Mouse (Mus musculus) heart, embryonic 12.5 days (tissue): Measurements from ENCODE around the gene Tnfsf12. TPM values are rescaled to one million over a fixed set of nuclear protein-coding genes. Genes with fewer than 3 reads are reported as not detected.
"Not testable (repeated sequence)": the region's sequence is repeated elsewhere in the genome, so short reads cannot be mapped to it uniquely, and the experiment has no call there.

ENCODE experiments used
- ATAC-seq: fragments of 200-750 bp; cut with Nextera tagmentation; 2 replicates; pipeline ENCODE4 v1.8.0; 2017; ENCODE audit warnings: moderate TSS enrichment, moderate library complexity; ENCODE audit not compliant: insufficient number of reproducible peaks, low FRiP score
- H3K27ac ChIP-seq: fragments of 300-500 bp; sonication (generic); 2 replicates; pipeline ENCODE4 v1.5.1; 2016; ENCODE audit warnings: mild to moderate bottlenecking, moderate library complexity; ENCODE audit not compliant: poor library complexity, severe bottlenecking
- H3K27me3 ChIP-seq: fragments of 300-500 bp; sonication (generic); replicated peaks from 2 replicates; pipeline ENCODE4 v1.6.1; 2016; ENCODE audit warnings: mild to moderate bottlenecking, moderate library complexity
- H3K36me3 ChIP-seq: fragments of 300-500 bp; sonication (generic); 2 replicates; pipeline ENCODE4 v1.6.1; 2016; ENCODE audit warnings: mild to moderate bottlenecking, moderate library complexity
- H3K4me1 ChIP-seq: fragments of 300-500 bp; sonication (generic); replicated peaks from 2 replicates; pipeline ENCODE4 v1.6.1; 2016; ENCODE audit warnings: mild to moderate bottlenecking
- H3K4me2 ChIP-seq: fragments of 300-500 bp; sonication (generic); 2 replicates; pipeline ENCODE4 v1.6.1; 2016; ENCODE audit warnings: mild to moderate bottlenecking, moderate library complexity
- H3K4me3 ChIP-seq: fragments of 300-500 bp; sonication (generic); 2 replicates; pipeline ENCODE4 v1.5.1; 2016; ENCODE audit warnings: mild to moderate bottlenecking
- H3K9ac ChIP-seq: fragments of 300-500 bp; sonication (generic); 2 replicates; pipeline ENCODE4 v1.6.1; 2016; ENCODE audit warnings: mild to moderate bottlenecking, moderate library complexity
- H3K9me3 ChIP-seq: fragments of 300-500 bp; sonication (generic); replicated peaks from 2 replicates; pipeline ENCODE4 v1.6.1; 2016; ENCODE audit warnings: mild to moderate bottlenecking, moderate library complexity
- WGBS: fragments of 180-500 bp; shearing (Covaris S2); methylation state at CpG from one replicate; pipeline ENCODE4 v1.1.7; 2016; 5-methylcytosine and 5-hydroxymethylcytosine counted together
- polyA plus RNA-seq: library from polyadenylated mRNA; unstranded; fragments of >200 nt; fragmentation: Nextera tagmentation; extraction: Ambion mirVana; gene quantifications from 2 replicates; pipeline ENCODE4 v1.2.1, GENCODE M21; 2016

Tnfsf12 gene
- 5.6 and 6.9 TPM in 2 replicates for polyA plus RNA-seq

DNA sequence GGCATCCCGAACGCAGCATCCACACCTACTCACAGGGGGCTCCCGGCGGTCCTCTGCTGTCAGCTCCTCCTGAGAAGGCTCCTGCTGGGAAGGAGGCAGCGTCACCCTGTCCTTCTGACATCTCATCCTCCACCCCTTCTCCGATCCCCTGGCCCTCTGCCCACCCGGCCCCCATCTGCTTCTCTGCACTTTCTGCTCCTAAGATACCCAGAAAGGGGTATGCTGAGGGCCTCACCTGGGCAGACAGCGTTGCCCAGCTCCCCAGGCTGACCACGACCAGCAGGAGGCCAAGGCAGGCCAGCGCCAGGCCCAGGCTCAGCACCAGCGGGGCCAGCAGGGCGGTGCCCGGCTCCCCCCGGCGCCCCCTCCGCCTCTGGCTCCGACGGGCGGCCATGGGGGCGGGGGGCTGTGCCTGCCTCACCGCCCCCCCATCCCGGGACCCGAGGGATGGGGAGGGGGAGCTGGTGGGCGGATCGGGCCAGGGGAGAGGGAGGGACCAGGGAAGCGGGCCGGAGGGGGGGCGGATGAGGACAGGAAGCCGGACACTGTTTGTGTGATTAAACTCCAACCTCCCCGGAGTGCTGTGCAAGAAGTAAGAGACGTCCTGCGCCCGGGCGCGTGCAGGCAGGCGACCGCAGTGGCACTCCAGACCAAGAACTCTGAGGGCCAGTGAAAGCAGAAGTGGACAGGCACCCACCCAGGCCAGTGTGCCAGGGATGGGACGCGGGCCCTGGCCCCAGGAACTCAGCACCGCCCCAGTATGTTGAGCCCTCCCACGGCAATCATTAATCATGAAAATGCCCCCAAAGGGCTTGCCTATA, at the start of gene Tnfsf12, which contains the start of gene Tnfsfm13:
Gene Tnfsf12, minus strand, starts transcription at position 489 of the 821 bp plus-strand sequence.
Gene Tnfsfm13, minus strand, starts transcription at position 738 of the 821 bp plus-strand sequence.
- 1% methylated on average over 39 of the region's 41 CpGs for WGBS
- Histone ChIP-seq H3K4me3 (peak within 1 kb of the TSS; percentile 58), H3K9me3 (0 out of 2 replicates have a peak, but pooled peaks cover 2% of the 10 kb centered on the region), H3K4me2 (peak within 1 kb of the TSS; percentile 86), H3K9ac (peak within 1 kb of the TSS; percentile 74), H3K36me3 (no peaks in the 10 kb centered on the region), H3K27me3 (no peaks in the 10 kb centered on the region), H3K27ac (peak within 1 kb of the TSS; percentile 33), H3K4me1 (peaks cover 26% of the 10 kb centered on the region)
- peak; percentile 73 for ATAC-seq

DNA sequence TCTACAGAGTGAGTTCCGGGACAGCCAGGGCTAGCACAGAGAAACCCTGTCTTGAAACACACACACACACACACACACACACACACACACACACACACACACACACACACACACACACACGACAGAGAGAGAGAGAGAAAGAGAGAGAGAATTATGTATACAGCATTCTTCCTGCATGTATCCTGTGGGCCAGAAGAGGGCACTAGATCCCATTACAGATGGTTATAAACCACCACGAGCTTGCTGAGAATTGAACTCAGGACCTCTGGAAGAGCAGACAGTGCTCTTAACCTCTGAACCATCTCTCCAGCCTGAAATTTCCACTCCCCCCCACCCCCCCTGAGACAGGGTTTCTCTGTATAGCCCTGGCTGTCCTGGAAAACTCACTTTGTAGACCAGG, 35.8 kb upstream of the Tnfsf12 start:
- H3K9ac ChIP-seq, ATAC-seq, H3K27me3 ChIP-seq, H3K4me1 ChIP-seq, H3K4me3 ChIP-seq, H3K9me3 ChIP-seq, H3K4me2 ChIP-seq, H3K27ac ChIP-seq: not testable (repeated sequence)
- WGBS = 87% methylated on average over 2 of the region's 3 CpGs
- H3K36me3 ChIP-seq = peaks cover 31% of the 10 kb centered on the region

DNA sequence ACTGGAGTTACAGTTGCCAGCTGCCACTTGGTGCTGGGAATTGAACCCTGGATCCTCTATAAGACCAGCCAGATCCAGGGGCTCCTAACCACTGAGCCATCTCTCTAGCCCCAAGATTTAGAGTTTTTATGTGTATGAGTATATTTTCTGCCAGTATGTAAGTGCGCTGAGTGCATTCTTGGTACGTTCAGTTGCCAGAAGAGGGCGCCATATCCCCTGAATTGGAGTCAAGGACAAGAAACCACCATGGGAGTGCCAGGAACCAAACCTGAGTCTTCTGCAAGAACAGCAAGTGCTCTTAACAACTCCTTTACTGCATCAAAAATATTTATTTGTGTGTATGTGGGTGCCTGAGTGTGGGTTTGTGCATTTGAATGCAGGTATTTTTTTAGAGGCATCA, 33.4 kb upstream of the Tnfsf12 start:
- 22% methylated on average over 3 of the region's 3 CpGs for WGBS
- Histone ChIP-seq H3K4me1 (no peaks in the 10 kb centered on the region), H3K27ac (no peak overlapping the region)

DNA sequence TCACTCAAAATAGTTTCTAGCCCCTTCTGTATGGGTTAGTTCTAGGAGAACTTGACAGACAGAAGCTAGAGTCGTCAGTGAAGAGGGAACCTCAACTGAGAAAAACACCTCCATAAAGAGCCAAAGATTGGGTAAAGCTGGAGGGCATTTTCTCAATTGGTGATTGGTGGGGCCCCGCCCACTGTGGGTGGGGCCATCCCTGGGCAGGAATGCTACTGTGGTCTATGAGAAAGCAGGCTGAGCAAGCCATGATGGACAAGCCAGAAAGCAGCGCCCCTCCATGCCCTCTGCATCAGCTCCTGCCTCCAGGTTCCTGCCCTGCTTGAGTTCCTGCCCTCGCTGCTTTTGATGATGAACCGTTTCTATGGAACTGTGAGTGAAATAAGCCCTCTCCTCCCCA, 30.3 kb upstream of the Tnfsf12 start:
- H3K4me1 ChIP-seq = no peaks in the 10 kb centered on the region
- 38% methylated on average over 5 of the region's 5 CpGs for WGBS
- no peaks in the 10 kb centered on the region for H3K36me3 ChIP-seq
- H3K4me2 ChIP-seq = no peak overlapping the region
- no peak for ATAC-seq
- no peak overlapping the region for H3K27ac ChIP-seq
- no peaks in the 10 kb centered on the region for H3K27me3 ChIP-seq
- H3K4me3 ChIP-seq = no peak overlapping the region
- no peaks in the 10 kb centered on the region; the same call in 1 of the 2 replicates for H3K9me3 ChIP-seq
- H3K9ac ChIP-seq = no peak overlapping the region

More for the DNA sequence above, 33.4 kb upstream of the Tnfsf12 start:
- Histone ChIP-seq H3K4me2 (no peak overlapping the region), H3K27me3 (no peaks in the 10 kb centered on the region), H3K9me3 (no peaks in the 10 kb centered on the region; the same call in 1 of the 2 replicates), H3K4me3 (no peak overlapping the region), H3K36me3 (peaks cover 7% of the 10 kb centered on the region), H3K9ac (no peak overlapping the region)
- no peak for ATAC-seq

DNA sequence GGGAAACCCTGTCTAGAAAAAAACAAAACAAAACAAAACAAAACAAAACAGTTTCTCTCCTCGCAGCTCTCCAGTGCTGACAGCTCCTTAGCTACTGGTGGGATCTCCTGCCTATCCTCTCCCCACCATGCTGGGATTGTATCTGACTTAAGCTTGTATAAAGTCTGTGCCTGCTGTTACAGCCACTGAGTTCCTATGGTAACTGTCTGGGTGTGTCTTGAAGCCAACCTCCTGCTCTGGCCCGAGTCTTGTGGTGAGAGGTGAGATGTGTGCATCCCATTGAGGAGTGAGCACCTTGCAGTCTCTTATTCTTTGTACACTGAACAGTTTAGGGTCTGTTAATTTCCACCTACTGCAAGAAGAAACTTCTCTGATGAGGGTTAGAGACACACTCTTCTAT, 27.4 kb upstream of the Tnfsf12 start:
- WGBS = 39% methylated on average over 2 of the region's 2 CpGs
- Histone ChIP-seq H3K9me3 (no peaks in the 10 kb centered on the region), H3K4me1 (no peaks in the 10 kb centered on the region; the same call in 1 of the 2 replicates), H3K27me3 (no peaks in the 10 kb centered on the region), H3K4me3 (no peak overlapping the region), H3K36me3 (no peaks in the 10 kb centered on the region), H3K4me2 (no peak overlapping the region), H3K9ac (no peak overlapping the region), H3K27ac (no peak overlapping the region)
- ATAC-seq = no peak

DNA sequence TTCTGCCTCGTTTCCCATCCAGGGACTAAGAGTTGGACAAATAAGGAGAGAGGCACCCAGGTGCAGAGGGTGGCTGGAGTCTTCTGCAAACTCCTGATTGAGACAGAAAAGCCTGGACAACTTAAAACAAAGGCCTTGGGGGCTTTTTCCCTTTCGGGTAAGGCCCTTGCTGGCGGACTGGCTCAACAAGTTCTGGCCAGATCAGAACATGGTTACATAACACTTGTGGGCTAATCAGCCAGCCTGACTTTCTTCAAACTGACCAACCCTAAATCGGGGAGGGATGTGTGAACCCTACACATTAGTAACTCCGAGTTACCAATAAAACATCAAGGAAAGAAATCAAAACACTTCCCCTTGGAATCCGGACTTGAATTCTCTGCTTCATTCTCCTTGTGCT, 25.2 kb upstream of the Tnfsf12 start:
- Histone ChIP-seq H3K9ac (no peak overlapping the region), H3K4me1 (peaks cover 8% of the 10 kb centered on the region), H3K4me3 (no peak overlapping the region), H3K27me3 (no peaks in the 10 kb centered on the region), H3K4me2 (no peak overlapping the region), H3K9me3 (no peaks in the 10 kb centered on the region), H3K27ac (no peak overlapping the region), H3K36me3 (no peaks in the 10 kb centered on the region)
- WGBS = 83% methylated on average over 6 of the region's 6 CpGs
- no peak for ATAC-seq

DNA sequence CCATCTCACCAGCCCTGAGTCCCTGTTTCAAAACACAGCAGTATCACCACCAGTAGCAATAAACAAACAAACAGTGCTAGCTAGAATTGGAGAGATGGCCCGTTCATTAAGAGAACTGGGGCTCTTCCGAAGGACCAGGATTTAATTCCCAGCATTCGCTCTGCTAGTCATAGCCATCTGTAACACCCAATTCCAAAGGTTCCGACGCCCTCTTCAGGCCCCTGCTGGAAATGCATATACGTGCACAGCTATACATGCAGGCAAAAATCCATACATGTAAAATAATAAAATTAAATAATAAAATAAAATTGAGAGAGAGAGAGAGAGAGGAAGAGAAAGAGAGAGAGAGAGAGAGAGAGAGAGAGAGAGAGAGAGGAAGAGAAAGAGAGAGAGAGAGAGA, 23.8 kb upstream of the Tnfsf12 start:
- 68% methylated on average over 6 of the region's 6 CpGs for WGBS
- Histone ChIP-seq H3K4me3 (no peak overlapping the region), H3K9ac (no peak overlapping the region), H3K9me3 (no peaks in the 10 kb centered on the region; the same call in 1 of the 2 replicates), H3K4me1 (peaks cover 14% of the 10 kb centered on the region), H3K27ac (no peak overlapping the region), H3K27me3 (no peaks in the 10 kb centered on the region), H3K4me2 (no peak overlapping the region), H3K36me3 (no peaks in the 10 kb centered on the region)
- ATAC-seq = no peak

DNA sequence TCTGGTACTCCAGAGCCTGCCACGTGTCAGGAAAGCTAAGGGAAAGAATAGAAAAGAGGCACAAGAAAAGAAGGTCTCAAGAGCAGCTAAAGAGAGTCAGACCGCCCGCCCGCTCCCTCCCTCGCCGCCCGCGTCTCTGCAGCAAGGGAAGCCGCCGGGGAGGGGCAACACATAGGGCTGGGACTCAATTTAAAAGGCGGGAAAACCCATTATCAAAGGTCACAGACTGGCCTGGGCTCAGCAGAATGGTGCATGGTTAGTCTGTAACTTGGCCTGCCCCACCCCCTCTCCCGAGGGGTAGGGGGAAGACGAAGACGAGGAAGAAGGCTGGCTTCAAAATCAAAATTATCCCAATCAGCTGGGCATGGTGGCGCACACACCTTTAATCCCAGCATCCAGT, 23.0 kb upstream of the Tnfsf12 start:
- 30% methylated on average over 15 of the region's 15 CpGs for WGBS
- Histone ChIP-seq H3K4me3 (peak overlapping the region; percentile 14; the same call in 1 of the 2 replicates), H3K4me1 (peaks cover 14% of the 10 kb centered on the region), H3K9ac (0 out of 2 replicates have a peak overlapping the region, but pooled peaks have one; percentile 13), H3K27me3 (no peaks in the 10 kb centered on the region), H3K27ac (no peak overlapping the region), H3K36me3 (no peaks in the 10 kb centered on the region), H3K4me2 (peak overlapping the region; percentile 55), H3K9me3 (no peaks in the 10 kb centered on the region; the same call in 1 of the 2 replicates)
- no peak for ATAC-seq

DNA sequence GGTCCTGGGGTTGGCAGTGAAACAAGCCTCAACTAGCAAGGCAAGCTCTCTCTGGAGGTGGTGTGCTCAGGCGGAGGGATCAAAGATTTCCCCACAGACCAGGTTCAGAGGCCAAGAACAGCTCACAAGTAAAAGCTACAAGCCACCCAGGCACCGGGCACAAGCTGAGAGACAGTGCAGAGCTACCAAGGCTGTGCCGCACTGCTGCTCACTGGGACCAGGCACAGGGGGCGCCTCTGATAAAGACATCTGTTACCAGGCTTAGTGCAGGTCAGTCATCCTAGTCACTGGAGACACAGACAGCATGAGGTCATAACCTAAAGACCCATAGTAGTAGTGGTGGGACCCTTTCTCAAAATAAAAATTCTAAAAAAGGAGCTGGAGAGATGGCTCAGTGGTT, 21.3 kb upstream of the Tnfsf12 start:
- no peak overlapping the region for H3K27ac ChIP-seq
- ATAC-seq = no peak
- 80% methylated on average over 4 of the region's 4 CpGs for WGBS

DNA sequence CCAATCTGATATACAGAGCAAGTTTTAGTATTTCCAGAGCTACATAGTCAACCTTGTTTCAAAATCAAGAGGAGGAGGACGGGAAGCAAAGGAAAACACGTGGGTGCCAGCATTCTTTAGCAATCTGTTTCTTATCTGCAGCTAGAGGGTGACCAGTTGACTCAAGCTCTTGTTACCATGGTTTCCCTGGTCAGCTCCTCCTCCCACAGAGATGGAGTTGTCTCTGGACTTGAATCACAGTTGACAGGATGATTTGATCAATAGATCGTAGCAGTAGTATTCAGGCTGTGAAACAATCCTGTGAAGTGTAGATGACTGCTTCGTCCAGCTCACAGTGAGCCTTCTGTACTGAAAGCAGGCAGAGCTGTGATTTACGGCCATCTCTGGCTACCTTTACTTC, 20.3 kb upstream of the Tnfsf12 start:
- H3K27me3 ChIP-seq = no peaks in the 10 kb centered on the region
- H3K27ac ChIP-seq = 0 out of 2 replicates have a peak overlapping the region, but pooled peaks have one; percentile 32
- no peaks in the 10 kb centered on the region for H3K36me3 ChIP-seq
- no peaks in the 10 kb centered on the region; the same call in 1 of the 2 replicates for H3K9me3 ChIP-seq
- no peak overlapping the region for H3K4me3 ChIP-seq
- no peak overlapping the region for H3K4me2 ChIP-seq
- H3K9ac ChIP-seq = no peak overlapping the region; the same call in 1 of the 2 replicates
- H3K4me1 ChIP-seq = peaks cover 14% of the 10 kb centered on the region
- WGBS = 20% methylated on average over 5 of the region's 5 CpGs
- no peak for ATAC-seq

More for the DNA sequence above, 21.3 kb upstream of the Tnfsf12 start:
- no peaks in the 10 kb centered on the region for H3K27me3 ChIP-seq
- peaks cover 14% of the 10 kb centered on the region for H3K4me1 ChIP-seq
- H3K9ac ChIP-seq = no peak overlapping the region
- no peak overlapping the region for H3K4me2 ChIP-seq
- no peaks in the 10 kb centered on the region for H3K36me3 ChIP-seq
- no peaks in the 10 kb centered on the region; the same call in 1 of the 2 replicates for H3K9me3 ChIP-seq
- no peak overlapping the region for H3K4me3 ChIP-seq

DNA sequence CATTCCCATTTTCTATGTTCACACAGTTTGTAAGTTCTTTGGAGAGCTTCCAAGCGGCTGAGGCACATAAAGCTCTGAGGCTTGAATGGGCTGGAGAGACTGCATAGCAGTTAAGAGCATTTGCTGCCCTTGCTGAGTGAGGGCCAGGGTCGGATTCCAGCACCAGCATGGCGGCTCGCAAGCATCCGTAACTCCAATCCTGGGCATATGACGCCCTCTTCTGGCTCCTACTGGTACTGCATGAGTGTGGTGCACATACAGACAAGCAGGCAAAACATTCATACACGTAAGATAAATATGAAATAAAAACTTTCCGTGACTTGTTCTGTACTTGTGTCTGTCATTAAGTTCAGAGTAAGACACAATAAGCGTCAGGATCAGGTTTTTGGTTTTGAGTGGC, 19.8 kb upstream of the Tnfsf12 start:
- Histone ChIP-seq H3K9me3 (no peaks in the 10 kb centered on the region; the same call in 1 of the 2 replicates), H3K4me3 (no peak overlapping the region), H3K27ac (peak overlapping the region; percentile 32; the same call in 1 of the 2 replicates), H3K36me3 (no peaks in the 10 kb centered on the region), H3K27me3 (no peaks in the 10 kb centered on the region), H3K4me2 (no peak overlapping the region; the same call in 1 of the 2 replicates), H3K9ac (no peak overlapping the region), H3K4me1 (peaks cover 14% of the 10 kb centered on the region)
- WGBS = 53% methylated on average over 9 of the region's 9 CpGs
- no peak for ATAC-seq
